Mouse (Mus musculus) lung, postnatal 14 days (tissue): Measurements from ENCODE around the gene Kcnab1.

ENCODE experiments used
- DNase-seq: peaks from one replicate; pipeline ENCODE4 v3.0.0; 2021

The Kcnab1 gene

DNA sequence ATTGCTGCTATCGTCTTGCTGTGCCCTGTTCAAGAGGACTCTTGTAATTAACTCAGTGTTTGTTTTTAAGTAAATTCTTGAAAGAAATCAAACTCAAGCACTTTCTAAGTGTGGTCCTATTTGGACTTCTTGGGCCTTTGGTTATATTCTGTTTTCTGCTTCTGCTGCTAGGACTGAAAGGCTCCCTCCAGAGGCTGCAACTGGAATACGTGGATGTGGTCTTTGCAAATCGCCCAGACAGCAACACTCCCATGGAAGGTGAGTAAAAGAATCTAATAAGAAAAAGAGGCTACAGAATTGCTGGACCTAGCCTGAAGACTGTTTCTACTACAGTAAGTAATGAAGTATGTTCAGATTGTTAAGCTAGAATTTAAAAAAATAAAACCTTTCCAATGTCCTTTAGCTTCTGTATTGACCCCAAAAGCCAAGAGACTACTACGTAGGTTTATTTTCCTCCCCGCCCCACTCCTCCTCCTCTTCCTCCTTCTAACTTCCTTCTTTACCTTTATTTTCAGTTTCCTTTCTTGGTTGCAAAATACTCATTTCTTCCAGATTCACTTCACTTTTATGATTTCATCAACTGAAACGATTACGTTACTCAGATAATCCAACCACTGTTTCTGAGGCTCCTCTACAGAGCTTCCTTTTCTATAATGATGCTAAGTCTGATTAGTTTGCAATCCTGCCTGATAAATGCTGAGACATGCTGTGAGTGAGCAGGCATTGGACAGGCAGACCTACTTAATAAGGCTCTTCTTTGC, 210.2 kb downstream of the Kcnab1 start:
- DNase-seq: peak; percentile 10

DNA sequence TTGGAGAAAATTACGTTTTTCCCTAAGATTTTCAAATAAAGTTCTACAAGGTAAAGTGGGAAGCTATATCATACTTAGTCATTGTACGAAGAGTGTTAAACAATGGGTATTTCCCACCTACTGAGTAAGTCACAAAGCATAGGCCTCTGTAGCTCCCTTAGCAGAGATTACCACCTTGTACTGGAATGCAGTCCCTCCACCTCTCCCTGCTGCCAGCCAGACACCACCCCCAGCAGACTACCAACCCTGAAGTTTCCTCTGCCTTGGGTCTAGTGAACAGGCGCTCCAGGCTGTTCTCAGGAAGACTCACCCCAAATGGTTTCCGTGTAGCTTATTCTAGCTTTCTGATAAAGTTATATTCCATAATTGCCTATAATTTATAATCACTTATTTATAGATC, 211.8 kb downstream of the Kcnab1 start:
- DNase-seq: no peak

- DNase-seq: no peak
Observed at GRCm38 (mm10) chr3:65321981-65322779, 213.0 kb downstream of the Kcnab1 start.

DNA sequence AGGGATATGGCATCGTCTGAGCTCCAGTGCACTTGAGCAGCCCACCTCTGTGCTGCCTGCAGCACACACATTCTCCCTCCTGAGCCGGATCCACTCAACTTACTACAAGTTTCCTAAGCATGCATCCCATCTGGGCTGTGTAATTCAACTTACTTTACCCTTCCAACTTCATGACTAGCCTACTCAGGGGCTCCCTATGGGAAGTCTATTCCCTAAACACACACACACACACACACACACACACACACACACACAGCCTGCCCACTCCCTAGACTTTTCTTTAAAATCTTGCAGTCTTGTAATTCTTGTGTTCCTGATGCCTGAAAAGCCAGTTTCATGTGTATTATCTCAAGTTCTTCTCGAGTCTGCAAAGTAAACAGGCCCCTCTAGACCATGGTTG, 216.1 kb downstream of the Kcnab1 start:
- no peak for DNase-seq

DNA sequence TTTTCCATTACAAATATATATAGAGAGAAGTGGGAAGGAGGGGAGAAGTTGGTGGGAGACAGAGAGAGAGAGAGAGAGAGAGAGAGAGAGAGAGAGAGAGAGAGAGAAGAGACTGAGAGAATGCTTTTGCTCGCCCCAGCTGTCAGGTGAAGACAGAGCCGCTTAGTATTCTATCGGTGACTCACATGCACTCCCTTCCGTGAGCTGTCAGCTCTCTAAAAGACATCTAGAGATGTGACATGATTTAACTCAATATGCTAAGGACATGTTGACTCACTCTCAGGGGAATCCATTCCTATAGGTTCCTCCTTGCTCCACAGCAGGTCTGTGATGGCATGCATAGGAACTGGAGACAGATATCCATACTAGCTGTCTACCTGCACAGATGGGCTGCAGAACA, 219.6 kb downstream of the Kcnab1 start:
- DNase-seq: no peak

GRCm38 (mm10) chr3:65337835-65338464, 228.8 kb downstream of the Kcnab1 start:
- no peak for DNase-seq

GRCm38 (mm10) chr3:65340173-65340951, 231.2 kb downstream of the Kcnab1 start:
- DNase-seq: no peak

DNA sequence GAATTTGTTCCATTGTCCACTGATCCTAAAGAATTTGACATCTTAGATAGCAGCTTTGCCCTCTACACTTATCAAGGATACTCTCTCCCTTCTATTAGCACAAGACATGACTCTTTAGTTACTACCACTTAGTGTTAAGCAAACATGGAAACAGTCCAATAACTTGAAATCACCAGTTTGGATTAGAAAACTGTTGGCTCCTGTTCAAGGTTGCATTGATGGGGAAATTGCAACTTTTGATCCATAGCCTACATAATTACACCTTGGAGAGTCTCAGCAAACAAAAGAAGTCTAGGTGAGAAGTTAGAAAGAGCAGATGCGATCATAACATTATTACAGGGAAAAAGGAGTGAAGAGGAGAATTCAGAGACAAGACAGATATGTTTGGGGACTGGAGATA, 237.0 kb downstream of the Kcnab1 start:
- DNase-seq: no peak

DNA sequence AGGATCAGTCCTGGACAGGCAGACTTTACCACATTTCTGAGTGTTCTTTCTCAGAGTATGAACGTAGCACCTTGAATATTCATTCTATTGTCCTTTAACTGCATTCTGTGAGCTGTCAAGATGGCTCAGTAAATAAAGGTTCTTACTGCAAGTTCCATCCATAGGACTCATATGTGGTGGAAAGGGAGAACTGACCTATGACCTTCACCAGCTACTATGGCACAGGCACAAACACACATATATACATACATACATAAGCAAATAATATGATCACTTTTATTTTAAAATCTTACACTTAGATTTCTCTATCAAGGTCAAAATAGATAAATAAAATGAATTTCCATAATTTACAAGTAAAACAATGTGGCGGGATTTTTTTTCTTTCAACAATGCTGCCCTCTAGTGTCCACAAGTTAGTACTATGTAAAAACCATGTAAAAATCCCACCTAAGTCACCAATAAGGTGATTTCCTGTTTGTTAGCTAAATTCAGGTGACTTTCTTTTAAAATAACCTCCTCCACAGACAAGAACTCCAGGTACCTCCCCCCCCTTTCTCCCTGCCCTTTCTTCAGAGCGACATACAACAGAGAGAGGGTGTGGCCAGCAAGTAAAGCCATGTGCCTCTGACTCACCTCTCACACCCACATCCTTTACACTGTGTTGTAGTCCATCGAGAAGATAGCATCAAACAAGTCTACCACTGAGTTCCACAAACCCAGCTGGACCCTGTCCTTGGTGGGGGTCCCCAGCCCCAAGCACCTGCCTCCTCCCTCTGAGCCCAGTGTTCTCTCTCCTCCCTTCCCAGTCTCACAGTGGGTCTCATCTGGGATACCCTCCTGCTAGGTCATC, 243.3 kb downstream of the Kcnab1 start:
- peak; percentile 27 for DNase-seq

GRCm38 (mm10) chr3:65353263-65354037, 244.3 kb downstream of the Kcnab1 start:
- no peak for DNase-seq

GRCm38 (mm10) chr3:65355479-65355878, 246.3 kb downstream of the Kcnab1 start:
- DNase-seq: peak; percentile 38

DNA sequence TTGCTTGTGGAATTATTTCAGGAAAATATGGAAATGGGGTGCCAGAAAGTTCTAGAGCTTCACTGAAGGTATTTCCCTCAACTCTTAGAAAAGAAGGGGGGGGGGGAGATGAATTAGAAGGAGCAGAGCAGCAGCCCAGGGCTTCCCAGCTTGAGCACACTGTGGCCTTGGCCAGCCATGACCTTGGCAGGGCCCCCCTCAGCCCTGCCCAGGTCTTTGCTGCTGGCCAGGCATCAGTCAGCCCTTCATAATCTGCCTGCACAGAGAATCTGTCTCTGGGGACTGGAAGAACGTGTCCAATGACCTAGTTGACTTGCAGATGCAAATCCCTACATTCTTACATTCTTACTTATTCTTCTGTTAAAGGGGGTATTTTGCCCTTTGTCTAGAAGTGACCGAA, 249.1 kb downstream of the Kcnab1 start:
- DNase-seq: no peak

DNA sequence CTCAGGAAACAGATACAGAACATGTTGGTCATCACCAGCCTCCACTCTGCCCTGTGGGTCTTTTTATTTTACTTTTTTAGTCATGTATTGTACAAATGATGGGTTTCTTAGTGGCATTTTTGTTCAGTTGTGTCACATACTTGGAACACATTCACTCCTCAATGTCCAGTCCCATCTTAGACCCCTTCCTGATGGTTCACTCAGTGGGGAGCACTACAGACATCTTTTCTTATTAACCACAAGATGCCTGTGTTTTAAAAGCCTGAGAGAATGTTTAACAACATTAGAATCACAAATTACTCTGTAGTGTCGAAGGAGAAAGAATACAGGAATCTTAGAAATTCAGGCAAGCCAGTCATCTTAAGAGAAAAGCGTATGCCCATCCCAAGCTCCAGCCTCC, 249.7 kb downstream of the Kcnab1 start:
- DNase-seq: no peak

- DNase-seq: no peak
Observed at GRCm38 (mm10) chr3:65360163-65360969, 251.2 kb downstream of the Kcnab1 start.

- DNase-seq: peak; percentile 58
Observed at GRCm38 (mm10) chr3:65363438-65363837, 254.3 kb downstream of the Kcnab1 start.

GRCm38 (mm10) chr3:65365184-65365583, 256.0 kb downstream of the Kcnab1 start:
- no peak for DNase-seq

- DNase-seq: no peak
Observed at GRCm38 (mm10) chr3:65365921-65366710, 256.9 kb downstream of the Kcnab1 start.

- no peak for DNase-seq
Observed at GRCm38 (mm10) chr3:65367944-65368343, 258.8 kb downstream of the Kcnab1 start.

DNA sequence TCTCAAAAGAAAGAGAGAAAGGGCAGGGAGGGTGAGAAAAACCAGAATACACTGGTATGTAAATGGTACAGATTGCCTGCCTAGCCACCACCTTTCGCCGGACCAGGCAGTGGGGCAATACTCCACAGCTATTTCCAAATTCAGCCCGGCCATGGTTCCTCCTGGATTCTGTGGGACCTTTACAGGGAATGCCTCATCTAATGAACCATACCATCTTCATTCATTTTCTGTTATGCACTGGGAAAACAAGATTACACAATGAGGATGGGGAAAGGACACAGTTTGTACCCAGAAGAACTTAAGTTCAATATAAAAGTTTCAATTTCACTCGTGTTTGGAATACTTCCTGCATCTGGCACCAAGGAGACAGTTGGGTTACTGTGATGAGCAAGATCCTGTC, 263.4 kb downstream of the Kcnab1 start:
- no peak for DNase-seq
